Mouse (Mus musculus) hindbrain, postnatal 0 days (tissue): Measurements from ENCODE around the gene Mgp. TPM values are rescaled to one million over a fixed set of nuclear protein-coding genes. Genes with fewer than 3 reads are reported as not detected.

Experiments used
- ATAC-seq: fragments of 200-750 bp; cut with Nextera tagmentation; 2 replicates; pipeline ENCODE4 v1.8.0; 2017; ENCODE audit warnings: mild to moderate bottlenecking, moderate TSS enrichment, moderate library complexity
- DNase-seq: peaks from one replicate; pipeline ENCODE4 v3.0.0-alpha.2; 2015; ENCODE audit warnings: low spot score
- H3K27ac ChIP-seq: fragments of 300-500 bp; sonication (generic); 2 replicates; pipeline ENCODE4 v1.5.1; 2014; ENCODE audit warnings: mild to moderate bottlenecking
- H3K27me3 ChIP-seq: fragments of 300-500 bp; sonication (generic); 2 replicates; pipeline ENCODE4 v1.6.1; 2014; ENCODE audit warnings: low read length, mixed read lengths; ENCODE audit not compliant: insufficient read depth
- H3K36me3 ChIP-seq: fragments of 300-500 bp; sonication (generic); 2 replicates; pipeline ENCODE4 v1.6.1; 2014; ENCODE audit warnings: low read length, mixed read lengths; ENCODE audit not compliant: insufficient read depth
- H3K4me1 ChIP-seq: fragments of 300-500 bp; sonication (generic); 2 replicates; pipeline ENCODE4 v1.6.1; 2014; ENCODE audit warnings: antibody characterized with exemption, low read length, mixed read lengths; ENCODE audit not compliant: insufficient read depth
- H3K4me2 ChIP-seq: fragments of 300-500 bp; sonication (generic); 2 replicates; pipeline ENCODE4 v1.6.1; 2014; ENCODE audit warnings: low read depth, mild to moderate bottlenecking, low read length, moderate library complexity, mixed read lengths
- H3K4me3 ChIP-seq: fragments of 300-500 bp; sonication (generic); 2 replicates; pipeline ENCODE4 v1.5.1; 2014; ENCODE audit warnings: low read length
- H3K9ac ChIP-seq: fragments of 300-500 bp; sonication (generic); replicated peaks from 2 replicates; pipeline ENCODE4 v1.6.1; 2014; ENCODE audit warnings: mild to moderate bottlenecking, low read length, moderate library complexity, mixed read lengths
- H3K9me3 ChIP-seq: fragments of 300-500 bp; sonication (generic); 2 replicates; pipeline ENCODE4 v1.6.1; 2016; ENCODE audit warnings: low read length, mixed read lengths
- CTCF ChIP-seq: IDR thresholded peaks from 2 replicates; pipeline ENCODE4 v1.5.1; 2016; ENCODE audit warnings: antibody characterized with exemption, control low read depth, low read depth
- WGBS: fragments of 180-500 bp; shearing (Covaris S2); extraction: QIAGEN DNeasy Blood & Tissue Kit; methylation state at CpG from one replicate; pipeline ENCODE4 v1.1.7; 2014; 5-methylcytosine and 5-hydroxymethylcytosine counted together
- polyA plus RNA-seq: library from polyadenylated mRNA; unstranded; fragments of >200 nt; fragmentation: Nextera tagmentation; extraction: Ambion mirVana; gene quantifications from 2 replicates; pipeline ENCODE4 v1.2.1, GENCODE M21; 2015
- total RNA-seq: library from RNA; depleted of rRNA; stranded (reverse); fragments of >200 nt; gene quantifications from 2 replicates; pipeline ENCODE4 v1.2.3, GENCODE M21; 2014

Gene Mgp
- total and polyA plus RNA-seq, 2 experiments from 2014 or later: 34.6 to 81.8 TPM

- H3K4me2 ChIP-seq: no peak overlapping the region
- H3K27me3 ChIP-seq: no peaks in the 10 kb centered on the region
- H3K4me1 ChIP-seq: no peaks in the 10 kb centered on the region
- ATAC-seq: no peak
- TF ChIP-seq CTCF: no peak
- WGBS: 75% methylated on average over 4 of the region's 4 CpGs
- no peak for DNase-seq
- H3K36me3 ChIP-seq: no peaks in the 10 kb centered on the region
- H3K4me3 ChIP-seq: no peak overlapping the region
- no peak overlapping the region for H3K27ac ChIP-seq
- no peaks in the 10 kb centered on the region for H3K9me3 ChIP-seq
- no peak overlapping the region for H3K9ac ChIP-seq
Observed at GRCm38 (mm10) chr6:136900369-136901009, 24.9 kb upstream of the Mgp start.

GRCm38 (mm10) chr6:136898954-136899353 is 23.3 kb upstream of the Mgp start:
- Histone ChIP-seq H3K9me3 (no peaks in the 10 kb centered on the region), H3K36me3 (no peaks in the 10 kb centered on the region), H3K9ac (no peak overlapping the region), H3K27me3 (no peaks in the 10 kb centered on the region), H3K4me1 (no peaks in the 10 kb centered on the region), H3K27ac (no peak overlapping the region), H3K4me3 (no peak overlapping the region), H3K4me2 (no peak overlapping the region)
- ATAC-seq (no peak), DNase-seq (no peak)
- 81% methylated on average over 2 of the region's 2 CpGs for WGBS
- no peak for TF ChIP-seq CTCF

- no peak for TF ChIP-seq CTCF
- ATAC-seq (no peak), DNase-seq (no peak)
- Histone ChIP-seq H3K27me3 (no peaks in the 10 kb centered on the region), H3K4me3 (no peak overlapping the region), H3K4me2 (no peak overlapping the region), H3K4me1 (no peaks in the 10 kb centered on the region), H3K9me3 (no peaks in the 10 kb centered on the region), H3K9ac (no peak overlapping the region), H3K27ac (no peak overlapping the region), H3K36me3 (no peaks in the 10 kb centered on the region)
- 67% methylated on average over 4 of the region's 4 CpGs for WGBS
Observed at GRCm38 (mm10) chr6:136898222-136898621, 22.6 kb upstream of the Mgp start.

DNA sequence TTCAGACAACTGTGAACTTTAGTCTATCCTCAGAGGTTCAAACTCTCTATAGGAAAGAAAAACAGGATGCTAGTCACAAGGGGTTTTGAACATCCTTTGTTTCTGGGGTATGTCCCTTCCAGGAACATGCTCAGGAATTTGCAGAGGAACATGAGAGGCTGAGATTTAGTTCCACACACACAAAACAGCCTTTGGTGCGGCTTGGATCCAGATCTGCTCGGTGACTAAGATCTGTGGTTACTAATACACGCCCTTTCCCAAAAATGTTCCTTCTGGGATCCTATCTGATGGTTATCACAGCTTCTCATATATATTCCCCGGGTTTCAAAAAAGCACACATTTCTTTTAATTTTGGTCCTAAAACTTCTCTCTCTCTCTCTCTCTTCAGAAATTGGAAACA is 22.2 kb upstream of the Mgp start:
- no peak for DNase-seq
- Histone ChIP-seq H3K4me2 (no peak overlapping the region), H3K4me3 (no peak overlapping the region), H3K9me3 (no peaks in the 10 kb centered on the region), H3K36me3 (no peaks in the 10 kb centered on the region), H3K27ac (no peak overlapping the region), H3K4me1 (no peaks in the 10 kb centered on the region), H3K27me3 (no peaks in the 10 kb centered on the region), H3K9ac (no peak overlapping the region)
- no peak for TF ChIP-seq CTCF
- 86% methylated on average over 4 of the region's 4 CpGs for WGBS
- no peak for ATAC-seq

GRCm38 (mm10) chr6:136894532-136895339 is 19.1 kb upstream of the Mgp start:
- Histone ChIP-seq H3K27me3 (no peaks in the 10 kb centered on the region), H3K4me1 (no peaks in the 10 kb centered on the region), H3K4me2 (no peak overlapping the region), H3K9ac (no peak overlapping the region), H3K4me3 (no peak overlapping the region), H3K9me3 (no peaks in the 10 kb centered on the region), H3K27ac (no peak overlapping the region), H3K36me3 (no peaks in the 10 kb centered on the region)
- DNase-seq: no peak
- WGBS: 62% methylated on average over 15 of the region's 15 CpGs
- ATAC-seq: no peak
- no peak for TF ChIP-seq CTCF

GRCm38 (mm10) chr6:136892002-136892401 is 16.4 kb upstream of the Mgp start:
- no peak for ATAC-seq
- no peaks in the 10 kb centered on the region for H3K9me3 ChIP-seq

GRCm38 (mm10) chr6:136889554-136889953 is 13.9 kb upstream of the Mgp start:
- WGBS: 92% methylated on average over 6 of the region's 6 CpGs
- H3K4me3 ChIP-seq: no peak overlapping the region
- DNase-seq (no peak), ATAC-seq (no peak)
- no peak overlapping the region for H3K27ac ChIP-seq
- no peak overlapping the region for H3K9ac ChIP-seq
- no peak overlapping the region for H3K4me2 ChIP-seq
- H3K9me3 ChIP-seq: no peaks in the 10 kb centered on the region
- no peak for TF ChIP-seq CTCF
- no peaks in the 10 kb centered on the region for H3K27me3 ChIP-seq
- H3K36me3 ChIP-seq: no peaks in the 10 kb centered on the region
- no peaks in the 10 kb centered on the region for H3K4me1 ChIP-seq

More at GRCm38 (mm10) chr6:136892002-136892401, 16.4 kb upstream of the Mgp start:
- Histone ChIP-seq H3K36me3 (no peaks in the 10 kb centered on the region), H3K4me3 (no peak overlapping the region), H3K4me1 (no peaks in the 10 kb centered on the region), H3K27me3 (no peaks in the 10 kb centered on the region), H3K4me2 (no peak overlapping the region), H3K27ac (no peak overlapping the region), H3K9ac (no peak overlapping the region)
- WGBS: 90% methylated on average over 2 of the region's 2 CpGs
- DNase-seq: no peak
- no peak for TF ChIP-seq CTCF
